Mouse (Mus musculus) left cerebral cortex, adult 18-20 months (tissue): Measurements from ENCODE around the gene Gm13276. TPM values are rescaled to one million over a fixed set of nuclear protein-coding genes. Genes with fewer than 3 reads are reported as not detected.
"Not testable (repeated sequence)": the region's sequence is repeated elsewhere in the genome, so short reads cannot be mapped to it uniquely, and the experiment has no call there.

Experiments used
- DNase-seq, 2 experiments: peaks; one replicate each; pipeline ENCODE4 v3.0.0; 2021 to 2022; ENCODE audit warnings: low spot score in 2 of 2, mixed read lengths in 1 of 2
- long read RNA-seq, 2 experiments: library from polyadenylated mRNA; stranded (forward); transcript quantifications; one replicate each; pipeline ENCODE4 v2.0.0; 2021
- total RNA-seq, 2 experiments: library from RNA; stranded (reverse); gene quantifications; 2 replicates each; pipeline ENCODE4 v1.2.3; 2021

The Gm13276 gene
- not detected for total RNA-seq
- long read RNA-seq, experiment 1 = 0 reads
- long read RNA-seq, experiment 2 = 0 reads

- not testable (repeated sequence) for DNase-seq
These were observed at the start of gene Gm13276 for GRCm38 (mm10) chr4:88785409-88785808. Gm13276 (plus strand) TSS chr4:88785709.

- DNase-seq = peak; percentile 40 to 66
These were observed 47.0 kb upstream of the Gm13276 start for GRCm38 (mm10) chr4:88738480-88738879.

- no peak for DNase-seq
These were observed 46.5 kb upstream of the Gm13276 start for GRCm38 (mm10) chr4:88739036-88739435.

- DNase-seq = no peak
These were observed 44.1 kb upstream of the Gm13276 start for GRCm38 (mm10) chr4:88741426-88741825.

- DNase-seq = no peak
These were observed 42.6 kb upstream of the Gm13276 start for GRCm38 (mm10) chr4:88742771-88743371.

GRCm38 (mm10) chr4:88744207-88744606 is 41.3 kb upstream of the Gm13276 start:
- DNase-seq = no peak

GRCm38 (mm10) chr4:88749926-88750325 is 35.6 kb upstream of the Gm13276 start:
- DNase-seq = no peak

GRCm38 (mm10) chr4:88754818-88755340 is 30.6 kb upstream of the Gm13276 start, which contains the start of gene Gm13271:
Gm13271 (plus strand) TSS chr4:88754868.
- peak; percentile 53 to 61 for DNase-seq

- DNase-seq = not testable (repeated sequence)
These were observed 28.7 kb upstream of the Gm13276 start for GRCm38 (mm10) chr4:88756581-88757513.

- peak; percentile 80 to 89 for DNase-seq
These were observed 27.9 kb upstream of the Gm13276 start for GRCm38 (mm10) chr4:88757628-88758031.

- not testable (repeated sequence) for DNase-seq
These were observed 26.8 kb upstream of the Gm13276 start for GRCm38 (mm10) chr4:88758751-88759150.

GRCm38 (mm10) chr4:88759610-88760268 is 25.8 kb upstream of the Gm13276 start, which contains the start of gene Gm13283:
Gm13283 (plus strand) TSS chr4:88760119.
- not testable (repeated sequence) for DNase-seq

- DNase-seq = peak; percentile 34 to 36
These were observed 25.1 kb upstream of the Gm13276 start for GRCm38 (mm10) chr4:88760431-88760830.

- peak; percentile 52 to 56 for DNase-seq
These were observed 23.7 kb upstream of the Gm13276 start for GRCm38 (mm10) chr4:88761776-88762175.

- not testable (repeated sequence) for DNase-seq
These were observed 23.2 kb upstream of the Gm13276 start for GRCm38 (mm10) chr4:88762341-88762740.

GRCm38 (mm10) chr4:88763384-88764018 is 22.0 kb upstream of the Gm13276 start:
- not testable (repeated sequence) for DNase-seq

GRCm38 (mm10) chr4:88773534-88773933 is 12.0 kb upstream of the Gm13276 start, which contains the start of gene Gm13290:
Gm13290 (plus strand) TSS chr4:88773834.
- not testable (repeated sequence) for DNase-seq

GRCm38 (mm10) chr4:88776622-88777021 is 8.9 kb upstream of the Gm13276 start, which contains the start of gene Gm13289:
Gm13289 (plus strand) TSS chr4:88776922.
- DNase-seq = not testable (repeated sequence)

GRCm38 (mm10) chr4:88779550-88779949 is 6.0 kb upstream of the Gm13276 start, which contains the start of gene Gm13272:
Gm13272 (plus strand) TSS chr4:88779850.
- DNase-seq = not testable (repeated sequence)

- DNase-seq = not testable (repeated sequence)
These were observed 5.2 kb upstream of the Gm13276 start for GRCm38 (mm10) chr4:88780320-88780719.
